Mouse (Mus musculus): ENCODE measurements around the gene Zfp512b. TPM values are rescaled to one million over a fixed set of nuclear protein-coding genes. Genes with fewer than 3 reads are reported as not detected.
A peak's percentile ranks its signal among the peaks of the same experiment; 100 is the strongest.

Gene Zfp512b
- 63.5 and 69.0 TPM in 2 replicates for polyA plus RNA-seq (2016; fragmentation: Nextera tagmentation; extraction: Ambion mirVana)

DNA sequence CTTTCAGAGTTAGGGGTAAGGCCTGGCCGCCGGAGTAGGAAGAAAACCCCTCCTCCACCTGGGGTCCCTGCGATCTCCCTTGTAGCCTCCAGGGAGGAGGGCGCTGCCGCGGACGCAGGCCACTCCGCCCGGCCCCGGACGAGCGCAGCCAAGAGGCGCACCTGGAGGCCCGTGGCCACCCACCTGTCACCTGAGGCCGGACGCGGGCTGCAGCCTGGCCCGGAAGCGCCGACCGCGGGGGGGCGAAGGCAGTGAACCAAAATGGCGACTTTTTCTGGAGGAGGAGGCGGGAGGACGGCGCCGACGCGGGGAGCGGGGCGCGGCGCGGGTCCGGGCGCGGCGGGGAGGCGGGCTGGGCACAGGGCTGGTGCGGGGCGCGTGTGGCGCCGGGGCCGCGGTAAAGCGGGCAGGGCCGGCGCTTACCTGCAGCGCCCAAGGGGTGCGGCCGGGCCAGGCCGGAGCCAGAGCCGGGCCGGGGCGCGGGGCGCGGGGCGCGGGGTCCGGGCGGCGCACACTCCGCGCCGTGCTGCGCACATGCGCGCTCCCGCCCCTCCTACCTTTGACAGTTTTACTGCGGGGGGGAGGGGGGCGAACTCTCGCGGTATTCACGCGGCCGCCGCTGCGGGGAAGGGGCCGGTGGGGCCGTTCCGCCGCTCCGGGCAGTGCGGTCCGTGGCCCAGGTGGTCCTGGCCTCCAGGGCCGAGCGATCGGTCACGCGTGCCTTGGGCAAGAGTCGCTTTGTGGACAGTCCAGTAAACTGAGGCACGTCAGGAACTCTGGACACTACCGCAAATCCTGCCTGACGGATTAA, at the start of gene Zfp512b:
Gene Zfp512b, minus strand, starts transcription at position 573 of the 811 bp plus-strand sequence.
- H3K27ac ChIP-seq = peak within 1 kb of the TSS; percentile 82
- H3K4me3 ChIP-seq (replicated peaks) = peak within 1 kb of the TSS; percentile 95
- H3K4me2 ChIP-seq = peak within 1 kb of the TSS; percentile 85
- H3K36me3 ChIP-seq = peaks cover 35% of the 10 kb centered on the region
- no peaks in the 10 kb centered on the region for H3K9me3 ChIP-seq
- peaks cover 17% of the 10 kb centered on the region for H3K4me1 ChIP-seq (replicated peaks)
- H3K27me3 ChIP-seq = no peaks in the 10 kb centered on the region
- ATAC-seq (ENCODE audit: insufficient number of reproducible peaks, insufficient read depth, low FRiP score, low TSS enrichment, low read depth) = peak; percentile 71
- peak within 1 kb of the TSS; percentile 89 for H3K9ac ChIP-seq (replicated peaks)
- WGBS = under 1% methylated on average over 88 of the region's 97 CpGs

DNA sequence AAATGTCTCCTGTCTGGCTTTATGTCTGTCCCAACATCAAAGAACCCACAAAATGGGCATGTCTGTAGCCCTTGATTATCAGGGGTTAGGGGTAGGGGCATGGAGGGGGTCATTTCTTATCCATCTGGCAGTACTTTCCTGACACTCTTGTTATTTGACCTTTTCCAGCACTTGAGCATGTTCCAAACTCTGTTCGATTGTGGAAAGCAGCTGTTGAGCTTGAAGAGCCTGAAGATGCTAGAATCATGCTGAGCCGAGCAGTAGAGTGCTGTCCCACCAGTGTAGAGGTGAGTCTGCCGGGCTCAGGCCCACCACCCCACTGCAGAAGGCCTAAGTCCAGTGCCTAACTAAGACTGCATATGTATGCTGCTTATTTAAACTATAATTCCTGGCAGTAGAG, 43.3 kb upstream of the Zfp512b start:
- ATAC-seq (ENCODE audit: insufficient number of reproducible peaks, insufficient read depth, low FRiP score, low TSS enrichment, low read depth) = no peak
- 90% methylated on average over 3 of the region's 3 CpGs for WGBS
- H3K9ac ChIP-seq (replicated peaks) = no peak overlapping the region
- no peak overlapping the region for H3K4me3 ChIP-seq (replicated peaks)
- H3K4me1 ChIP-seq (replicated peaks) = no peaks in the 10 kb centered on the region
- H3K4me2 ChIP-seq = no peak overlapping the region
- no peak overlapping the region for H3K27ac ChIP-seq
- H3K36me3 ChIP-seq = peaks cover 90% of the 10 kb centered on the region
- H3K27me3 ChIP-seq = no peaks in the 10 kb centered on the region
- no peaks in the 10 kb centered on the region for H3K9me3 ChIP-seq

DNA sequence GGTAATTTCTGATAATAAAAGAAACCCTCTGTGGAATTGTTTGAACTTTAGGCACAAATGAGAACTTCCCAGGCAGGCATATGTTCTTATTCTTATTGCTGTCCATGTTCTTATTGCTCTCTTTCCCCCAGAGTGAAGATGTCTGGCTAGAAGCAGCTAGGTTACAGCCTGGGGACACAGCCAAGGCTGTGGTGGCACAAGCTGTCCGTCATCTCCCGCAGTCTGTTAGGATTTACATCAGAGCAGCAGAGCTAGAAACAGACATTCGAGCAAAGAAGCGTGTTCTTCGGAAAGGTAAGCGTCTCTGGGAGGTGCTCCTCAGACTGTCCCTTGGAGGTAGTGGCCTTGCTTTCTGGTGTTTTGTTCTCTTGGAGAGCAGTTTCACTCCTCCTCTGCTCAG, 40.0 kb upstream of the Zfp512b start:
- no peak for ATAC-seq (ENCODE audit: insufficient number of reproducible peaks, insufficient read depth, low FRiP score, low TSS enrichment, low read depth)
- Histone ChIP-seq H3K4me1 (replicated peaks) (no peaks in the 10 kb centered on the region), H3K36me3 (peaks cover 84% of the 10 kb centered on the region), H3K27ac (no peak overlapping the region), H3K4me3 (replicated peaks) (no peak overlapping the region), H3K9me3 (no peaks in the 10 kb centered on the region), H3K27me3 (no peaks in the 10 kb centered on the region), H3K9ac (replicated peaks) (no peak overlapping the region), H3K4me2 (no peak overlapping the region)
- WGBS = 93% methylated on average over 6 of the region's 6 CpGs

DNA sequence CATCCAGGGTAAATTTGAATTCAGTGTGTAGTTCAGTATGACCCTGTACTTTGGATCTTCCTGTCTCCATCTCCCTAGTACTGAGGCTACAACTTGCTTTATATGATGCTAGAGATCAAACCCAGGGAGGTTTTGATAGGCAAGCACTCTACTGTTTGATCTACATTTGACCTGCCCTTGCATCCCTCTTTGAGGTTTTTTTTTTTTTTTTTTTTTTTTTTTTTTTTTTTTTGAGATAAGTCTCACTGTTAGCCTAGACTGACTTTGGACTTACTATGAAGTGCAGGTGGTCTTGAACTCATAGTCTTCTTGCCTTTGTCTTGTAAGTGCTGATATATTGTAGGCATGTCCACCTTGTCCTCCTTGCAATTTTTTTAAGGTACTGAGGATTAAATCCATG, 35.9 kb upstream of the Zfp512b start:
- Histone ChIP-seq H3K4me1 (replicated peaks) (no peaks in the 10 kb centered on the region), H3K27me3 (no peaks in the 10 kb centered on the region), H3K27ac (no peak overlapping the region), H3K9ac (replicated peaks) (no peak overlapping the region), H3K36me3 (peaks cover 72% of the 10 kb centered on the region), H3K4me2 (no peak overlapping the region), H3K4me3 (replicated peaks) (no peak overlapping the region), H3K9me3 (no peaks in the 10 kb centered on the region)
- no peak for ATAC-seq (ENCODE audit: insufficient number of reproducible peaks, insufficient read depth, low FRiP score, low TSS enrichment, low read depth)

DNA sequence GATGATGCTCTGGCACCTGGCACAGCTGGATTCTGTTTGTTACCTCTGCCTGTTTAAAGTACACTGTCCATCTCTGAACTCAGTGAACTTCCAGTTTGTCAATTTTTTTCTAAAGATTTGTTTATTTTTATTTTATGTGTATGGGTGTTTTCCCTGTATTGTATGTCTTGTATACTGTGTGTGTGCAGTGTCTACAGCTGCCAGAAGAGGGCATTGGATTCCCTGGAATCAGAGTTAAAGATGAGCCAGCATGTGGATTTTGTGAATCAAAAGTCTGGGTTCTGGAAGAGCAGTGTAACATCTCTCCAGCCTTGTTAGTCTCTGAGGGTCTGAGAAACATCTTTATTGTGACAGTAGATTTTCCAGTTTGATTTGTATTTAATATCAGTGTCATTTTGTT, 30.8 kb upstream of the Zfp512b start:
- Histone ChIP-seq H3K9me3 (no peaks in the 10 kb centered on the region), H3K9ac (replicated peaks) (no peak overlapping the region), H3K4me1 (replicated peaks) (no peaks in the 10 kb centered on the region), H3K4me2 (no peak overlapping the region), H3K36me3 (peaks cover 72% of the 10 kb centered on the region), H3K4me3 (replicated peaks) (no peak overlapping the region), H3K27me3 (no peaks in the 10 kb centered on the region), H3K27ac (no peak overlapping the region)
- no peak for ATAC-seq (ENCODE audit: insufficient number of reproducible peaks, insufficient read depth, low FRiP score, low TSS enrichment, low read depth)

DNA sequence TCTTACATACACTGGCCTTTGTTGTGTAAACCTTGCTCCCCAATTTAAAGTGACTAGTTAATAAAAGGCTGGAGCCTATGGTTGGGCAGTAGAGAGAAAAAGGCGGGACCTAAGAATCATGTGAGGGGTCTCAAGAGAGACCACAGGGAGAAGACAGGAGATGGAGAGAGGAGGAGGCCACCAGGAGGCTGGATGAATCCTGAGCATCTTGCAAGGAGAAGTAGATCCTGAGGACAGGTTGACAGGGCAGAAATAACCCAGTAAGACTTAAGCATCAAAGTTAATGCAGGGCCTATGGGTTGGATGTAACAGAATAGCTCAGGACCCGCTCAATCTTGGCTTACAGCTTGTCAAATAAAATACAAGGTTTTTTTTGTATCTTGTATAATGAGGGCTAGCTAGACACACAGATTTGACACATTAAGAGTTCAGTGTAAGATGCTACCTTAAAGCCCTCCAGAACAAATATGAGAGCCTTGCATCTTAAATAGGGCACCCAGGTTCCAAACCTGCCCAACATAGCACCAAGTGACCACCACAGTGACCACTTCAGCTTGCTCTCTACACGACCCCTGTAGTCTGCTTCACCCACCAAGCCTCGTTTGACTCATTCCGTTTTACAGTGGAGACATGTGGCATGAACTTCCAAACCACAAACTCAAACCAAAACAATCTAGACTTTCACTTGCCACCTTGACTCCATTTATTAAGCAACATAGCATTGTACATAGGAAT, 26.3 kb upstream of the Zfp512b start:
- Histone ChIP-seq H3K9me3 (no peaks in the 10 kb centered on the region), H3K4me2 (no peak overlapping the region), H3K27me3 (no peaks in the 10 kb centered on the region), H3K27ac (no peak overlapping the region), H3K4me1 (replicated peaks) (no peaks in the 10 kb centered on the region), H3K9ac (replicated peaks) (no peak overlapping the region), H3K4me3 (replicated peaks) (no peak overlapping the region), H3K36me3 (peaks cover 73% of the 10 kb centered on the region)
- WGBS = 80% methylated on average over 5 of the region's 5 CpGs
- no peak for ATAC-seq (ENCODE audit: insufficient number of reproducible peaks, insufficient read depth, low FRiP score, low TSS enrichment, low read depth)

DNA sequence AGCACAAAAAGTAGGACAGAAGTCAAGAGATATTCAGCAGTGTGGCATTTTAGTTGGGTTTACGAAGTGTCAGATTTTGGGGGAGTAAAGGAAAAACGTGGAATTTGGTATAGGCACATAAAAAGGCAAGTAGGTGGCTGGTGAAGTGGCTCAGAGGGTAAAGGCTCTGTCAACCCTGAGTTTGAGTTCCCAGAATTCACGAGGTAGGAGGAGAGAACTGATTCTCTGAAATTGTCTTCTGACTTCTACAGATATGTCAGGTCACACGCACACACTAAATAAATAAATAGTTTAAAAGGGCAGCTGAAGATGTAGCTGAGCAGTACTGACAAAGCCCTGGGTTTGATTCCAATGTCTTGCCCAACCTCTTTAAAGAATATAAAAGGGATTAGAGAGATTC, 9.8 kb upstream of the Zfp512b start:
- 79% methylated on average over 4 of the region's 4 CpGs for WGBS
- H3K27ac ChIP-seq = no peak overlapping the region
- peaks cover 27% of the 10 kb centered on the region for H3K27me3 ChIP-seq
- 0 out of 2 replicates have a peak, but pooled peaks cover 5% of the 10 kb centered on the region for H3K36me3 ChIP-seq
- H3K9me3 ChIP-seq = no peaks in the 10 kb centered on the region
- H3K9ac ChIP-seq (replicated peaks) = no peak overlapping the region
- H3K4me2 ChIP-seq = peak overlapping the region; percentile 77
- ATAC-seq (ENCODE audit: insufficient number of reproducible peaks, insufficient read depth, low FRiP score, low TSS enrichment, low read depth) = no peak
- peak overlapping the region; percentile 93 for H3K4me3 ChIP-seq (replicated peaks)
- peaks cover 27% of the 10 kb centered on the region for H3K4me1 ChIP-seq (replicated peaks)

DNA sequence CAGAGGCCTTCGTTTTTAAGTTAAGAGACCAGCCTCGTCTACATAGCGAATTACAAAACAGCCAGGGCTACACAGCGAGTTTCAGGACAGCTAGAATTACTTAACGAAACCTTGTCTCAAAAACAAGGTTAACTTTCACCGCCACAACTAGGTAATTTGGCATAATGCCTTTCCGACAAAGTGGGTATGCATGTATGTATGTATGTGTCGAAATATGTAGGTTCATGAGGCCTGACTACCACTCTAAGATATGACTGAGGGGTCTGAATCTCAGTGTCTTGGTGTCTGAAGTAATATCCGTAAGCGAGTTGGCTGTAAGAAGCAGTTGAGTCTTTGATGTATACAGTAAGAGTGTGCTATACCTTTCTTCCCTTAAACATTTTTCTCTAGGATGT, 9.1 kb upstream of the Zfp512b start:
- Histone ChIP-seq H3K9ac (replicated peaks) (peak overlapping the region; percentile 88), H3K27ac (peak overlapping the region; percentile 72), H3K27me3 (peaks cover 27% of the 10 kb centered on the region), H3K4me1 (replicated peaks) (peaks cover 27% of the 10 kb centered on the region), H3K9me3 (no peaks in the 10 kb centered on the region), H3K4me3 (replicated peaks) (peak overlapping the region; percentile 93), H3K4me2 (peak overlapping the region; percentile 77), H3K36me3 (0 out of 2 replicates have a peak, but pooled peaks cover 5% of the 10 kb centered on the region)
- no peak for ATAC-seq (ENCODE audit: insufficient number of reproducible peaks, insufficient read depth, low FRiP score, low TSS enrichment, low read depth)
- whole genome bisulfite sequencing = 24% methylated on average over 10 of the region's 10 CpGs

DNA sequence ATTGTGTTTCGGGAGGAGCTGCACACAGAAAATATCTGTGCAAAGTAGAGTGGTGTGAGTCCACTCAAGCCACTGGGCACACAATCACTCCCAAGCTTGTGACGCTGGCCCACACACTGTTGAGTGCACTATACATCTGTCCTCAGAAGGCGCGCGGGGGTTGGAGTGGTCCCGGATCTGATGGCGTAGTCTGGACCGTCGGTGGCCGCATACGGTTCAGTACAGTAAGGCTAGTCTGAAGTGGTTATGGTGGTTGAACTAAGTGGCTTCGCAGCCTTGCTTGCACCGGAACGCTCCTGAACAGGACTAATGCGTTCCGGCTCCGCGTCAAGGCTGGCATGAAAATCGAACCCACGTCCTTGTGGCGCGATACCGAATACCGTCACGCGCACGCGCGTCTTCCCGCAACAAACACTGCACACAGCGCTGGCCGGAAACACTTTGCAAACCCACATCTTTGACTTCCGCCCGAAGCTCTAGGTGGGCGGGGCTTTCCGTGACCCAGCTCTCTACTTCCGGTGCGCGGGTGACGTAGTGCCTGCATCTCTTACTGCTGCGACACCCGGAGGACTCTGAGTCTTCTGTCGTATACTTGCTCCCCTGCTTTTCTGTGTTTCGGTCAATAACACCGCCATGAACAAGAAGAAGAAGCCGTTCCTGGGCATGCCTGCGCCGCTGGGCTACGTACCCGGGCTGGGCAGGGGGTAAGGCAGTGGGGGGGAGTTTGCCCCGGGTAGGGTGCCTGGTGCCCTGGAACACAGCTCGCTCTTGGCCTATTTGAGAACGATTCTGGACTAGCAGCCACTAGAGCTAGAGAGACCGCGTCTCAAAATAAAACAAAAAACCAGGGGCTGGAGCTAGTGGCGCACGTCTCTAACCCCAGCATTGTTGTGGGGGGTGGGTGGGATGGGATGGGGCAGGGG, 8.5 kb upstream of the Zfp512b start:
- Histone ChIP-seq H3K27ac (peak overlapping the region; percentile 77), H3K9ac (replicated peaks) (peak overlapping the region; percentile 88), H3K9me3 (no peaks in the 10 kb centered on the region), H3K4me2 (peak overlapping the region; percentile 77), H3K27me3 (peaks cover 27% of the 10 kb centered on the region), H3K36me3 (0 out of 2 replicates have a peak, but pooled peaks cover 5% of the 10 kb centered on the region), H3K4me3 (replicated peaks) (peak overlapping the region; percentile 93), H3K4me1 (replicated peaks) (peaks cover 27% of the 10 kb centered on the region)
- WGBS = 1% methylated on average over 57 of the region's 57 CpGs
- ATAC-seq (ENCODE audit: insufficient number of reproducible peaks, insufficient read depth, low FRiP score, low TSS enrichment, low read depth) = peak; percentile 95

DNA sequence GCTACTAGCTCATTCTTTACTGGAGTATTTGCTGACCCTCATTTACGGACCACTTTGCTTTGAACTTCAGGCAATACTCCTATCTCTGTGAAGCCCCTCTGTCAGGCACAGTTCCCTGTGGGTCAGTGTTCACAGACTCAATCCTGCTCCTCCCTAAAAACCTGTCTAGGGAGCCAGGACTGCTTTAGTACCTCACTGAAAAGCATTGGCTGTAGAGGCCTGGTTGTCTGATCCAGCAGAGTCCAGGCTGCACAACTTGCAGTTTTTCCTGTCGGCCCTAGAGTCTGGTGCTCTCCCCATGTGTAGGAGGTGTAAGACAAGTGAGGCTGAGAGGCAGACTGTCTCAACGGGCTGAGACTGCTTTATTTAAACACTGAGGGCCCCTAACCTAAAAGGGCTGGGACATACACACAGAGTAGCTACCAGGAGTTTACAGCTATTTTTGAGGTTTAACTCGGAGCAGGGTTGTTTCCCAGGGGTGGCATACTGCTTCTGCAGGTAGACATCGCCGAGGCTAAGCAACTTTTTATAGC, 7.7 kb upstream of the Zfp512b start:
- Histone ChIP-seq H3K9ac (replicated peaks) (peak overlapping the region; percentile 88; the same call in 1 of the 2 replicates), H3K9me3 (no peaks in the 10 kb centered on the region), H3K4me1 (replicated peaks) (peaks cover 27% of the 10 kb centered on the region), H3K4me3 (replicated peaks) (peak overlapping the region; percentile 93), H3K36me3 (no peaks in the 10 kb centered on the region), H3K27ac (peak overlapping the region; percentile 77; the same call in 1 of the 2 replicates), H3K4me2 (peak overlapping the region; percentile 77), H3K27me3 (peaks cover 27% of the 10 kb centered on the region)
- 55% methylated on average over 6 of the region's 6 CpGs for WGBS
- no peak for ATAC-seq (ENCODE audit: insufficient number of reproducible peaks, insufficient read depth, low FRiP score, low TSS enrichment, low read depth)
